9 mouse cellular contexts compared by ENCODE assay signal in genomic region chr2:45113912-45114311, GRCm38 (mm10). TPM values are rescaled to one million over a fixed set of nuclear protein-coding genes. Genes with fewer than 3 reads are reported as not detected.
DNase-seq lines count a peak whose midpoint lies in the region; ATAC-seq lines count a peak whose summit lies in the region.
"Had no signal": no experiment of that assay in that cellular context is flagged by ENCODE, and none has a peak within 500 bp of the region (broad histone marks: within the 10 kb centered on the region; RNA-seq: fewer than 3 reads in every experiment).

No protein-coding gene starts in this region.

- no peaks in the 10 kb centered on the region for H3K9me3 ChIP-seq in lung, embryonic 16.5 days (ENCODE audit: control insufficient read depth, low read length)
- no peaks in the 10 kb centered on the region for H3K9me3 ChIP-seq in liver, embryonic 11.5 days (ENCODE audit: control insufficient read depth, low read length)
- no peaks in the 10 kb centered on the region for H3K9me3 ChIP-seq in stomach, embryonic 16.5 days (replicated peaks; ENCODE audit: control insufficient read depth, low read length)

- peak overlapping the region; percentile 83 for H3K4me3 ChIP-seq in lung, embryonic 16.5 days (ENCODE audit: low read length)
- no peak overlapping the region for H3K4me3 ChIP-seq in liver, embryonic 11.5 days (ENCODE audit: low read depth, low read length)
- peak overlapping the region; percentile 74; the same call in 1 of the 2 replicates for H3K4me3 ChIP-seq in stomach, embryonic 16.5 days (replicated peaks; ENCODE audit: low read length)

- WGBS in lung, embryonic 16.5 days = 20% methylated on average over 3 of the region's 3 CpGs
- WGBS in liver, embryonic 11.5 days = 42% methylated on average over 3 of the region's 3 CpGs
- 27% methylated on average over 3 of the region's 3 CpGs for WGBS in stomach, embryonic 16.5 days

- no peaks in the 10 kb centered on the region for H3K36me3 ChIP-seq in lung, embryonic 16.5 days (ENCODE audit: control insufficient read depth, insufficient read depth, low read length)
- no peaks in the 10 kb centered on the region for H3K36me3 ChIP-seq in liver, embryonic 11.5 days (ENCODE audit: control insufficient read depth, insufficient read depth, low read length)
- no peaks in the 10 kb centered on the region for H3K36me3 ChIP-seq in stomach, embryonic 16.5 days (ENCODE audit: control insufficient read depth, insufficient read depth, low read length)

- ATAC-seq in lung, embryonic 16.5 days (ENCODE audit: low read depth) = no peak
- no peak for ATAC-seq in liver, embryonic 11.5 days (replicated peaks; ENCODE audit: low FRiP score)
- no peak for ATAC-seq in stomach, embryonic 16.5 days (ENCODE audit: insufficient read depth, low FRiP score)
- ATAC-seq in cerebellum, adult (ENCODE audit: insufficient number of reproducible peaks, low FRiP score, low TSS enrichment) = no peak

- H3K4me1 ChIP-seq in lung, embryonic 16.5 days (replicated peaks; ENCODE audit: control insufficient read depth, insufficient read depth, low read length) = no peaks in the 10 kb centered on the region
- peaks cover 19% of the 10 kb centered on the region for H3K4me1 ChIP-seq in liver, embryonic 11.5 days (replicated peaks; ENCODE audit: control insufficient read depth, insufficient read depth, low read length)
- peaks cover 8% of the 10 kb centered on the region for H3K4me1 ChIP-seq in stomach, embryonic 16.5 days (ENCODE audit: control insufficient read depth, insufficient read depth, low read length)

- peaks cover 2% of the 10 kb centered on the region for H3K27me3 ChIP-seq in lung, embryonic 16.5 days (ENCODE audit: control insufficient read depth, insufficient read depth, low read depth, low read length)
- no peaks in the 10 kb centered on the region for H3K27me3 ChIP-seq in liver, embryonic 11.5 days (replicated peaks; ENCODE audit: control insufficient read depth, insufficient read depth, low read length)
- peaks cover 5% of the 10 kb centered on the region; the same call in 1 of the 2 replicates for H3K27me3 ChIP-seq in stomach, embryonic 16.5 days (ENCODE audit: control insufficient read depth, insufficient read depth, low read length)

- peak overlapping the region; percentile 92 for H3K27ac ChIP-seq in lung, embryonic 16.5 days (ENCODE audit: low read length)
- 0 out of 2 replicates have a peak overlapping the region, but pooled peaks have one; percentile 21 for H3K27ac ChIP-seq in liver, embryonic 11.5 days (ENCODE audit: low read depth, low read length)
- peak overlapping the region; percentile 87 for H3K27ac ChIP-seq in stomach, embryonic 16.5 days (ENCODE audit: low read length)

- DNase-seq in gastrocnemius, adult 18-20 months (ENCODE audit: low spot score) = peak; percentile 19
- no peak for DNase-seq in gastrocnemius, adult 8-10 months (ENCODE audit: low spot score in 2 of 2)
- DNase-seq in lung, postnatal 4 days = no peak
- DNase-seq in liver, embryonic 11.5 days (ENCODE audit: low spot score) = no peak
- no peak for DNase-seq in retina, postnatal 1 day
- DNase-seq: adrenal gland, postnatal 25 days had no signal

- H3K9ac ChIP-seq in lung, embryonic 16.5 days (ENCODE audit: low read length) = peak overlapping the region; percentile 44
- H3K9ac ChIP-seq in liver, embryonic 11.5 days (ENCODE audit: low read depth, low read length) = no peak overlapping the region
- 0 out of 2 replicates have a peak overlapping the region, but pooled peaks have one; percentile 42 for H3K9ac ChIP-seq in stomach, embryonic 16.5 days (ENCODE audit: low read length)

- H3K4me2 ChIP-seq in lung, embryonic 16.5 days (ENCODE audit: low read depth, low read length) = peak overlapping the region; percentile 55
- peak overlapping the region; percentile 72 for H3K4me2 ChIP-seq in liver, embryonic 11.5 days
- H3K4me2 ChIP-seq in stomach, embryonic 16.5 days (ENCODE audit: low read depth, low read length) = peak overlapping the region; percentile 68

RNA-seq across cellular contexts. Expression of gene Zeb2, which starts 3.3 kb away (rescaled TPM):
- total RNA-seq in gastrocnemius, adult 18-20 months (2021) = 10 to 100 TPM; 34.8 to 49.2 TPM
- 10 to 100 TPM; 24.4 to 42.0 (median 34.1) TPM for total RNA-seq in gastrocnemius, adult 8-10 months (2022)
- polyA plus RNA-seq in lung, embryonic 16.5 days (2015; fragmentation: Nextera tagmentation; extraction: Ambion mirVana) = 77.3 and 84.3 TPM in 2 replicates
- polyA plus RNA-seq in liver, embryonic 11.5 days (2014; fragmentation: Nextera tagmentation; extraction: Ambion mirVana) = 32.8 and 33.2 TPM in 2 replicates
- polyA plus RNA-seq in stomach, embryonic 16.5 days (2015; fragmentation: Nextera tagmentation; extraction: Ambion mirVana) = 43.8 and 50.6 TPM in 2 replicates

Comparison
In these comparisons a context has a peak if more than half of its experiments do, and no peak if none do; other contexts are left out.
1. H3K27ac ChIP-seq: peak in every context shown above with its lines; median percentile 92 in lung, embryonic 16.5 days; 87 in stomach, embryonic 16.5 days; 21 in liver, embryonic 11.5 days.